Mouse (Mus musculus) MEL (cell line): ENCODE measurements around the gene Klf2. TPM values are rescaled to one million over a fixed set of nuclear protein-coding genes. Genes with fewer than 3 reads are reported as not detected.
A peak's percentile ranks its signal among the peaks of the same experiment; 100 is the strongest.

ENCODE experiments used
- DNase-seq: peaks from one replicate; pipeline ENCODE4 v3.0.0; 2011; ENCODE audit warnings: low read depth, low spot score
- H3K27ac ChIP-seq: 2 replicates; pipeline ENCODE4 v1.5.1; 2012; ENCODE audit warnings: low read depth, mild to moderate bottlenecking, control low read depth, low read length, moderate library complexity; ENCODE audit not compliant: control insufficient read depth
- H3K27me3 ChIP-seq, 2 experiments: fragments of 150-350 bp in 1 of 2; sonication (generic) in 1 of 2; 2 replicates each; pipeline ENCODE4 v1.6.1; 2012; ENCODE audit warnings: low read length in 2 of 2, mild to moderate bottlenecking in 2 of 2, improper control_type of control experiment in 1 of 2, moderate library complexity in 1 of 2; ENCODE audit not compliant: insufficient read depth in 2 of 2, control insufficient read depth in 1 of 2
- H3K36me3 ChIP-seq, 2 experiments: 2 replicates each; pipeline ENCODE4 v1.6.1; 2012 to 2014; ENCODE audit warnings: low read length in 2 of 2, improper control_type of control experiment in 1 of 2, inconsistent platforms in 1 of 2, mild to moderate bottlenecking in 1 of 2; ENCODE audit not compliant: insufficient read depth in 2 of 2, control insufficient read depth in 1 of 2
- H3K4me1 ChIP-seq, 2 experiments: fragments of 150-350 bp in 1 of 2; sonication (generic) in 1 of 2; 2 replicates each; pipeline ENCODE4 v1.6.1; 2012; ENCODE audit warnings: low read length in 2 of 2, improper control_type of control experiment in 1 of 2, mild to moderate bottlenecking in 1 of 2; ENCODE audit not compliant: insufficient read depth in 2 of 2, control insufficient read depth in 1 of 2
- H3K4me3 ChIP-seq, 2 experiments: fragments of 150-350 bp in 1 of 2; sonication (generic) in 1 of 2; 2 replicates each; pipeline ENCODE4 v1.5.1; 2012; ENCODE audit warnings: low read depth in 2 of 2, low read length in 2 of 2, mild to moderate bottlenecking in 2 of 2, moderate library complexity in 2 of 2, control low read depth in 1 of 2, improper control_type of control experiment in 1 of 2; ENCODE audit not compliant: control insufficient read depth in 1 of 2, insufficient read depth in 1 of 2
- H3K79me2 ChIP-seq: 2 replicates; pipeline ENCODE4 v1.6.1; 2012; ENCODE audit warnings: mild to moderate bottlenecking, low read length, moderate library complexity; ENCODE audit not compliant: control insufficient read depth, poor library complexity, insufficient read depth
- H3K9ac ChIP-seq: 2 replicates; pipeline ENCODE4 v1.6.1; 2012; ENCODE audit warnings: low read depth, mild to moderate bottlenecking, control low read depth, low read length, moderate library complexity; ENCODE audit not compliant: control insufficient read depth, poor library complexity, severe bottlenecking
- H3K9me3 ChIP-seq: fragments of 150-350 bp; sonication (generic); replicated peaks from 2 replicates; pipeline ENCODE4 v1.6.1; 2012; ENCODE audit warnings: mild to moderate bottlenecking, low read length, improper control_type of control experiment, moderate library complexity; ENCODE audit not compliant: insufficient read depth
- BHLHE40 ChIP-seq: IDR thresholded peaks from 2 replicates; pipeline ENCODE4 v1.6.1; 2012; ENCODE audit warnings: low read depth, mild to moderate bottlenecking, inconsistent platforms, low read length, improper control_type of control experiment, borderline replicate concordance
- CHD1 ChIP-seq: IDR thresholded peaks from 2 replicates; pipeline ENCODE4 v1.6.1; 2012; ENCODE audit warnings: low read depth, mild to moderate bottlenecking, inconsistent platforms, low read length, improper control_type of control experiment
- CHD2 ChIP-seq: IDR thresholded peaks from 2 replicates; pipeline ENCODE4 v1.6.1; 2011; ENCODE audit warnings: low read length, improper control_type of control experiment
- CTCF ChIP-seq, 3 experiments: IDR thresholded peaks in 2 of 3; conservative IDR thresholded peaks in 1 of 3; 2 replicates each; pipeline ENCODE4 v1.5.1; 2011 to 2012; ENCODE audit warnings: low read length in 3 of 3, low read depth in 2 of 3, mild to moderate bottlenecking in 2 of 3, improper control_type of control experiment in 1 of 3, inconsistent platforms in 1 of 3, mixed read lengths in 1 of 3, moderate library complexity in 1 of 3; ENCODE audit not compliant: control insufficient read depth in 1 of 3, insufficient read depth in 1 of 3, poor library complexity in 1 of 3, severe bottlenecking in 1 of 3
- E2F4 ChIP-seq: IDR thresholded peaks from 2 replicates; pipeline ENCODE4 v1.6.1; 2011; ENCODE audit warnings: low read depth, low read length, improper control_type of control experiment, borderline replicate concordance
- ELF1 ChIP-seq: IDR thresholded peaks from 2 replicates; pipeline ENCODE4 v1.6.1; 2014; ENCODE audit warnings: low read depth, mild to moderate bottlenecking, inconsistent platforms, low read length, improper control_type of control experiment, moderate library complexity
- EP300 ChIP-seq, 2 experiments: IDR thresholded peaks; 2 replicates each; pipeline ENCODE4 v1.6.1; 2011; ENCODE audit warnings: improper control_type of control experiment in 2 of 2, low read length in 2 of 2, low read depth in 1 of 2, mild to moderate bottlenecking in 1 of 2
- ETS1 ChIP-seq: IDR thresholded peaks from 2 replicates; pipeline ENCODE4 v1.6.1; 2012; ENCODE audit warnings: low read depth, mild to moderate bottlenecking, inconsistent platforms, low read length, improper control_type of control experiment, moderate library complexity
- GABPA ChIP-seq: IDR thresholded peaks from 2 replicates; pipeline ENCODE4 v1.6.1; 2012; ENCODE audit warnings: low read depth, mild to moderate bottlenecking, inconsistent platforms, low read length, improper control_type of control experiment, moderate library complexity
- GATA1 ChIP-seq: IDR thresholded peaks from 2 replicates; pipeline ENCODE4 v1.6.1; 2011; ENCODE audit warnings: low read depth, low read length, improper control_type of control experiment
- HCFC1 ChIP-seq: IDR thresholded peaks from 2 replicates; pipeline ENCODE4 v1.6.1; 2012; ENCODE audit warnings: low read depth, mild to moderate bottlenecking, inconsistent platforms, low read length, improper control_type of control experiment, moderate library complexity
- JUND ChIP-seq: IDR thresholded peaks from 2 replicates; pipeline ENCODE4 v1.6.1; 2011; ENCODE audit warnings: low read depth, mild to moderate bottlenecking, improper control_type of control experiment, low read length
- KAT2A ChIP-seq: conservative IDR thresholded peaks from 2 replicates; pipeline ENCODE4 v1.6.1; 2012; ENCODE audit warnings: low read depth, low read length, improper control_type of control experiment, inconsistent platforms
- MAFK ChIP-seq: IDR thresholded peaks from 2 replicates; pipeline ENCODE4 v1.6.1; 2011; ENCODE audit warnings: low read depth, mild to moderate bottlenecking, low read length, improper control_type of control experiment, borderline replicate concordance
- MAX ChIP-seq: IDR thresholded peaks from 2 replicates; pipeline ENCODE4 v1.6.1; 2011; ENCODE audit warnings: low read length, improper control_type of control experiment
- MAZ ChIP-seq: IDR thresholded peaks from 2 replicates; pipeline ENCODE4 v1.6.1; 2012; ENCODE audit warnings: low read depth, mild to moderate bottlenecking, inconsistent platforms, low read length, improper control_type of control experiment
- MEF2A ChIP-seq: IDR thresholded peaks from 2 replicates; pipeline ENCODE4 v1.6.1; 2014; ENCODE audit warnings: low read depth, mild to moderate bottlenecking, inconsistent platforms, low read length, improper control_type of control experiment; ENCODE audit not compliant: poor library complexity, insufficient replicate concordance, severe bottlenecking; ENCODE audit errors: extremely low read depth
- MYB ChIP-seq: IDR thresholded peaks from 2 replicates; pipeline ENCODE4 v1.6.1; 2011; ENCODE audit warnings: mild to moderate bottlenecking, low read depth, low read length, improper control_type of control experiment
- MYC ChIP-seq: IDR thresholded peaks from 2 replicates; pipeline ENCODE4 v1.6.1; 2011; ENCODE audit warnings: low read depth, mild to moderate bottlenecking, low read length, improper control_type of control experiment, moderate library complexity
- NRF1 ChIP-seq: IDR thresholded peaks from 2 replicates; pipeline ENCODE4 v1.6.1; 2014; ENCODE audit warnings: low read depth, mild to moderate bottlenecking, inconsistent platforms, low read length, improper control_type of control experiment, moderate library complexity; ENCODE audit not compliant: poor library complexity, insufficient read depth, severe bottlenecking
- POLR2A ChIP-seq, 2 experiments: IDR thresholded peaks; 2 replicates each; pipeline ENCODE4 v1.6.1; 2011 to 2012; ENCODE audit warnings: low read length in 2 of 2, mild to moderate bottlenecking in 2 of 2, control low read depth in 1 of 2, improper control_type of control experiment in 1 of 2, low read depth in 1 of 2, moderate library complexity in 1 of 2; ENCODE audit not compliant: control insufficient read depth in 1 of 2, insufficient read depth in 1 of 2, poor library complexity in 1 of 2
- POLR2AphosphoS2 ChIP-seq: IDR thresholded peaks from 2 replicates; pipeline ENCODE4 v1.6.1; 2011; ENCODE audit warnings: low read length, improper control_type of control experiment
- POLR2AphosphoS5 ChIP-seq: IDR thresholded peaks from 2 replicates; pipeline ENCODE4 v1.6.1; 2012; ENCODE audit warnings: low read depth, borderline replicate concordance, mild to moderate bottlenecking, inconsistent platforms, low read length, moderate library complexity, mixed read lengths
- RAD21 ChIP-seq: IDR thresholded peaks from 2 replicates; pipeline ENCODE4 v1.6.1; 2011; ENCODE audit warnings: mild to moderate bottlenecking, low read depth, low read length, improper control_type of control experiment
- RCOR1 ChIP-seq: IDR thresholded peaks from 2 replicates; pipeline ENCODE4 v1.6.1; 2012; ENCODE audit warnings: low read depth, mild to moderate bottlenecking, inconsistent platforms, low read length, improper control_type of control experiment
- SIN3A ChIP-seq: IDR thresholded peaks from 2 replicates; pipeline ENCODE4 v1.6.1; 2012; ENCODE audit warnings: low read length, improper control_type of control experiment, inconsistent platforms
- SMC3 ChIP-seq: IDR thresholded peaks from 2 replicates; pipeline ENCODE4 v1.6.1; 2011; ENCODE audit warnings: low read depth, low read length, improper control_type of control experiment
- TAL1 ChIP-seq: IDR thresholded peaks from 2 replicates; pipeline ENCODE4 v1.6.1; 2012; ENCODE audit warnings: mild to moderate bottlenecking, inconsistent platforms, low read length, moderate library complexity, mixed read lengths
- TBP ChIP-seq: IDR thresholded peaks from 2 replicates; pipeline ENCODE4 v1.8.0; 2011; ENCODE audit warnings: low read depth, low read length, improper control_type of control experiment
- TCF12 ChIP-seq: IDR thresholded peaks from 2 replicates; pipeline ENCODE4 v1.6.1; 2014; ENCODE audit warnings: low read depth, mild to moderate bottlenecking, inconsistent platforms, low read length, improper control_type of control experiment, moderate library complexity
- UBTF ChIP-seq: IDR thresholded peaks from 2 replicates; pipeline ENCODE4 v1.6.1; 2012; ENCODE audit warnings: low read depth, mild to moderate bottlenecking, inconsistent platforms, low read length, improper control_type of control experiment, moderate library complexity, borderline replicate concordance; ENCODE audit not compliant: insufficient read depth
- USF1 ChIP-seq: IDR thresholded peaks from 2 replicates; pipeline ENCODE4 v1.6.1; 2014; ENCODE audit warnings: low read depth, mild to moderate bottlenecking, inconsistent platforms, low read length, improper control_type of control experiment, moderate library complexity
- USF2 ChIP-seq, 2 experiments: IDR thresholded peaks; 2 replicates each; pipeline ENCODE4 v1.6.1; 2011 to 2012; ENCODE audit warnings: improper control_type of control experiment in 2 of 2, low read length in 2 of 2, borderline replicate concordance in 1 of 2, inconsistent platforms in 1 of 2, low read depth in 1 of 2, mild to moderate bottlenecking in 1 of 2; ENCODE audit not compliant: insufficient read depth in 1 of 2
- ZC3H11A ChIP-seq: IDR thresholded peaks from 2 replicates; pipeline ENCODE4 v1.6.1; 2012; ENCODE audit warnings: low read depth, mild to moderate bottlenecking, inconsistent platforms, low read length, improper control_type of control experiment
- ZKSCAN1 ChIP-seq: IDR thresholded peaks from 2 replicates; pipeline ENCODE4 v1.6.1; 2012; ENCODE audit warnings: low read depth, mild to moderate bottlenecking, inconsistent platforms, low read length, improper control_type of control experiment, moderate library complexity
- ZMIZ1 ChIP-seq: IDR thresholded peaks from 2 replicates; pipeline ENCODE4 v1.6.1; 2012; ENCODE audit warnings: low read depth, mild to moderate bottlenecking, inconsistent platforms, low read length, improper control_type of control experiment, moderate library complexity
- ZNF384 ChIP-seq: IDR thresholded peaks from 2 replicates; pipeline ENCODE4 v1.6.1; 2012; ENCODE audit warnings: low read depth, mild to moderate bottlenecking, inconsistent platforms, low read length, improper control_type of control experiment
- polyA plus RNA-seq, 2 experiments: library from polyadenylated mRNA; stranded (reverse) in 1 of 2; unstranded in 1 of 2; fragments of >175 nt in 1 of 2; fragments of >200 nt in 1 of 2; gene quantifications; 2 replicates each; pipeline versions ENCODE4 v1.2.1 to v1.2.4; 2012; ENCODE audit warnings: low replicate concordance in 2 of 2, low read depth in 1 of 2; ENCODE audit not compliant: insufficient read length in 2 of 2, insufficient read depth in 1 of 2, missing spikeins in 1 of 2
- total RNA-seq: library from RNA; depleted of rRNA; stranded (reverse); fragments of 300-350 nt; gene quantifications from 2 replicates; pipeline ENCODE4 v1.2.3, GENCODE M21; 2012

The Klf2 gene
- total and polyA plus RNA-seq, 3 experiments, result not detected

DNA sequence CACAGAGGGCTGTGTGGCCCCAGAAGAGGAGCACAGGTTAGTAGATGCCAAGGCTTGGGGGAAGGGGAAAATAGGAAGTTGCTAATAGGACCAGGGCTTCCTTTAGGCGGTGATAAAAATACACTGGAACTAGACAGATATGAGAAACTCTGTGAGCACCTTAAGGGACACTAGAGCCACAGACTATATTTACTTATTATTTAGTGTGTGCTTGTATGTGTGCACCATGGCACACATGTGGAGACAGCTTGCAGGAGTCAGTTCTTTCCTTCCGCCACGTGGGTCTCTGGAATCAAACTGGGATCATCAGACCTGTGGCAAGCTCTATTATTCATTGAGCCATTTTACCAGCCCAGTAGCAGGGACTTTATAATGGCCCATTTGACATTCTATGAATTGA, 23.7 kb upstream of the Klf2 start:
- Histone ChIP-seq H3K27ac (peak overlapping the region; percentile 52), H3K4me1 (peaks cover 4 to 7% of the 10 kb centered on the region in 2 experiments), H3K79me2 (no peaks in the 10 kb centered on the region), H3K27me3 (0 out of 4 replicates have a peak, but pooled peaks cover 0 to 1% of the 10 kb centered on the region in 2 experiments), H3K36me3 (peaks cover 0 to 7% of the 10 kb centered on the region in 2 experiments; a peak in 2 of 4 replicates), H3K4me3 (no peak overlapping the region), H3K9me3 (no peaks in the 10 kb centered on the region), H3K9ac (peak overlapping the region; percentile 42)
- peak; percentile 66 for DNase-seq
- TF ChIP-seq TBP (no peak), EP300 (IDR thresholded peaks at IDR 0.05; ENCODE audit: low read depth in 1 of 2, low read length in 2 of 2) (peak; percentile 71 to 88), SMC3 (peak; percentile 7; the same call in 1 of the 2 replicates), MAFK (no peak), TCF12 (peak; percentile 70), MEF2A (no peak), ZNF384 (no peak), ELF1 (peak; percentile 51; the same call in 1 of the 2 replicates), POLR2AphosphoS5 (no peak), ZKSCAN1 (no peak), KAT2A (no peak), CTCF (IDR thresholded peaks at IDR 0.05 in 2 of 3, conservative IDR thresholded peaks at IDR 0.05 in 1 of 3; ENCODE audit: control insufficient read depth in 1 of 3, insufficient read depth in 1 of 3, low read depth in 2 of 3, low read length in 3 of 3, poor library complexity in 1 of 3, severe bottlenecking in 1 of 3) (no peak), USF2 (IDR thresholded peaks at IDR 0.05; ENCODE audit: borderline replicate concordance in 1 of 2, insufficient read depth in 1 of 2, low read depth in 1 of 2, low read length in 2 of 2) (no peak), CHD1 (no peak), GATA1 (peak; percentile 74), ZC3H11A (no peak), GABPA (no peak), ZMIZ1 (no peak), RAD21 (no peak), JUND (no peak), RCOR1 (peak; percentile 62; the same call in 1 of the 2 replicates), MAZ (no peak), NRF1 (no peak), HCFC1 (0 out of 2 replicates have a peak, but pooled peaks have one; percentile 23), ETS1 (peak; percentile 38; the same call in 1 of the 2 replicates), POLR2AphosphoS2 (no peak), MAX (peak; percentile 34; the same call in 1 of the 2 replicates), BHLHE40 (no peak), TAL1 (no peak), POLR2A (IDR thresholded peaks at IDR 0.05; ENCODE audit: control insufficient read depth in 1 of 2, insufficient read depth in 1 of 2, low read depth in 1 of 2, low read length in 2 of 2, poor library complexity in 1 of 2) (no peak), CHD2 (peak; percentile 46; the same call in 1 of the 2 replicates), MYC (0 out of 2 replicates have a peak, but pooled peaks have one; percentile 48), SIN3A (peak; percentile 22; the same call in 1 of the 2 replicates), E2F4 (no peak), MYB (no peak), USF1 (no peak), UBTF (no peak)
